13 mouse cellular contexts compared by ENCODE assay signal in the genomic region with DNA sequence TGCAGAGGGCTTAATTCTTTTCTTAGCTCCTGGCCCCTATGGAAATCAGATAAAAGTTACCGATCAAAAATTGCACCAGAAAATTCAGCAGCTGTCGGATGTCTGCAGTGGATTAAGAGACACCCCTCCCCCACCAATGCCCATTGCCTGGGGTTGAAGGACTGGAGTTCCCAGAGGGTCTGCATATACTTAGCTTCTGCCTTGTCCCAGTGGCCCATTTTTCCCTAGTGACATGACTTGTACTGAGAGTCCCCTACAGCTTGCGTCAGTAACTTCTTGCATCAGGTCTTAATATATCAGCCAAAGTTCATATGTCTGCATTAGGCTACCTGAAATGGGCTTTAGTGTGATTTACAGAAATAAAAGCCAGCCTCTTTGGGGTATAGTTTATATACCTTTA. TPM values are rescaled to one million over a fixed set of nuclear protein-coding genes. Genes with fewer than 3 reads are reported as not detected.
DNase-seq lines count a peak whose midpoint lies in the region; ATAC-seq and TF ChIP-seq lines count a peak whose summit lies in the region.
"Had no signal": no experiment of that assay in that cellular context is flagged by ENCODE, and none has a peak within 500 bp of the region (broad histone marks: within the 10 kb centered on the region; RNA-seq: fewer than 3 reads in every experiment).

No protein-coding gene starts in this region.

- ATAC-seq in intestine, embryonic 15.5 days, result peak; percentile 19; the same call in 1 of the 2 replicates
- peak; percentile 14 for ATAC-seq in megakaryocyte progenitor cell, adult 5-6 weeks (replicated peaks; ENCODE audit: poor library complexity)
- ATAC-seq in forebrain, embryonic 15.5 days (replicated peaks), result no peak
- ATAC-seq: Patski had no signal

- intact Hi-C loops in left cerebral cortex, postnatal 36 days (cut with DNase I), result no loop called here

- no peaks in the 10 kb centered on the region for H3K9me3 ChIP-seq in embryonic facial prominence, embryonic 10.5 days
- no peaks in the 10 kb centered on the region for H3K9me3 ChIP-seq in intestine, embryonic 15.5 days
- no peaks in the 10 kb centered on the region for H3K9me3 ChIP-seq in forebrain, embryonic 15.5 days

- no peak overlapping the region for H3K9ac ChIP-seq in intestine, embryonic 15.5 days
- H3K9ac ChIP-seq in forebrain, embryonic 15.5 days (replicated peaks), result no peak overlapping the region

- TF ChIP-seq CTCF in layer of hippocampus, adult 2 months (conservative IDR thresholded peaks at IDR 0.05), result no peak

- WGBS in embryonic facial prominence, embryonic 10.5 days, result 64% methylated on average over 3 of the region's 3 CpGs
- WGBS in intestine, embryonic 15.5 days, result 53% methylated on average over 3 of the region's 3 CpGs
- WGBS in forebrain, embryonic 15.5 days, result 69% methylated on average over 3 of the region's 3 CpGs

- DNase-seq in layer of hippocampus, adult 2 months (ENCODE audit: low spot score in 2 of 2), result no peak
- DNase-seq in layer of hippocampus, postnatal 14 days (ENCODE audit: low spot score in 2 of 2), result no peak
- DNase-seq in embryonic facial prominence, embryonic 10.5 days (ENCODE audit: low spot score), result no peak
- DNase-seq in adipocyte (ENCODE audit: low spot score), result no peak
- no peak for DNase-seq in left cerebral cortex, postnatal 36 days (ENCODE audit: low spot score in 2 of 2)
- DNase-seq: cerebellum, postnatal 10 days; gastrocnemius, postnatal 10 days; thymus, postnatal 36 days had no signal

- no peak overlapping the region for H3K4me2 ChIP-seq in intestine, embryonic 15.5 days (replicated peaks)
- H3K4me2 ChIP-seq in forebrain, embryonic 15.5 days (replicated peaks), result no peak overlapping the region

- no peaks in the 10 kb centered on the region for H3K27me3 ChIP-seq in embryonic facial prominence, embryonic 10.5 days (replicated peaks; ENCODE audit: low read depth, poor library complexity, severe bottlenecking)
- H3K27me3 ChIP-seq in intestine, embryonic 15.5 days (replicated peaks), result no peaks in the 10 kb centered on the region
- no peaks in the 10 kb centered on the region for H3K27me3 ChIP-seq in forebrain, embryonic 15.5 days
- H3K27me3 ChIP-seq: Patski had no signal

- peak overlapping the region; percentile 76; the same call in 1 of the 2 replicates for H3K27ac ChIP-seq in layer of hippocampus, adult 2 months
- H3K27ac ChIP-seq in embryonic facial prominence, embryonic 10.5 days (replicated peaks), result peak overlapping the region; percentile 44; the same call in 1 of the 2 replicates
- H3K27ac ChIP-seq in intestine, embryonic 15.5 days, result peak overlapping the region; percentile 41; the same call in 1 of the 2 replicates
- H3K27ac ChIP-seq in forebrain, embryonic 15.5 days (replicated peaks), result no peak overlapping the region

- H3K4me1 ChIP-seq in embryonic facial prominence, embryonic 10.5 days, result peaks cover 15% of the 10 kb centered on the region
- peaks cover 10% of the 10 kb centered on the region; the same call in 1 of the 2 replicates for H3K4me1 ChIP-seq in intestine, embryonic 15.5 days (replicated peaks)
- H3K4me1 ChIP-seq in forebrain, embryonic 15.5 days, result no peaks in the 10 kb centered on the region

- H3K4me3 ChIP-seq in layer of hippocampus, adult 2 months, result no peak overlapping the region
- no peak overlapping the region for H3K4me3 ChIP-seq in embryonic facial prominence, embryonic 10.5 days
- no peak overlapping the region for H3K4me3 ChIP-seq in intestine, embryonic 15.5 days (replicated peaks)
- H3K4me3 ChIP-seq in forebrain, embryonic 15.5 days, result no peak overlapping the region

- peaks cover 35% of the 10 kb centered on the region for H3K36me3 ChIP-seq in embryonic facial prominence, embryonic 10.5 days (replicated peaks)
- no peaks in the 10 kb centered on the region for H3K36me3 ChIP-seq in intestine, embryonic 15.5 days
- H3K36me3 ChIP-seq in forebrain, embryonic 15.5 days, result peaks cover 3% of the 10 kb centered on the region; the same call in 1 of the 2 replicates

RNA-seq across cellular contexts. Expression of gene Wipi2, which starts 22.9 kb away (rescaled TPM):
- 100 to 1,000 TPM in 1 of 2 experiments, 10 to 100 TPM in 1; 99.8 to 102 TPM for total RNA-seq in layer of hippocampus, adult 2 months (2021)
- total RNA-seq in layer of hippocampus, postnatal 14 days (2021), result 10 to 100 TPM; 81.7 to 88.5 TPM
- polyA plus RNA-seq in embryonic facial prominence, embryonic 10.5 days (2016; fragmentation: Nextera tagmentation; extraction: Ambion mirVana), result 66.4 and 68.0 TPM in 2 replicates
- polyA plus RNA-seq in intestine, embryonic 15.5 days (2015; fragmentation: Nextera tagmentation; extraction: Ambion mirVana), result 37.5 and 37.8 TPM in 2 replicates
- total RNA-seq in megakaryocyte progenitor cell, adult 5-6 weeks (2015), result 17.6 and 18.0 TPM in 2 replicates
- 29.3 and 35.3 TPM in 2 replicates for total RNA-seq in megakaryocyte progenitor cell, adult 5-6 weeks (2017)
- 100 to 1,000 TPM; 101 to 108 TPM for total RNA-seq in left cerebral cortex, postnatal 36 days (2021)
- 48.8 and 51.0 TPM in 2 replicates for polyA plus RNA-seq in forebrain, embryonic 15.5 days (2015; fragmentation: Nextera tagmentation; extraction: Ambion mirVana)

RNA-seq across cellular contexts. Expression of gene Mmd2, which starts 41.8 kb away (rescaled TPM):
- total RNA-seq in layer of hippocampus, adult 2 months (2021), result 100 to 1,000 TPM; 155 to 167 TPM
- total RNA-seq in layer of hippocampus, postnatal 14 days (2021), result 100 to 1,000 TPM; 183 to 186 TPM
- 1.8 and 2.9 TPM in 2 replicates for polyA plus RNA-seq in embryonic facial prominence, embryonic 10.5 days (2016; fragmentation: Nextera tagmentation; extraction: Ambion mirVana)
- polyA plus RNA-seq in intestine, embryonic 15.5 days (2015; fragmentation: Nextera tagmentation; extraction: Ambion mirVana), result 1.7 and 2.0 TPM in 2 replicates
- not detected in 2 replicates for total RNA-seq in megakaryocyte progenitor cell, adult 5-6 weeks (2015)
- total RNA-seq in megakaryocyte progenitor cell, adult 5-6 weeks (2017), result not detected in 2 replicates
- 100 to 1,000 TPM; 102 to 108 TPM for total RNA-seq in left cerebral cortex, postnatal 36 days (2021)
- 76.8 and 79.9 TPM in 2 replicates for polyA plus RNA-seq in forebrain, embryonic 15.5 days (2015; fragmentation: Nextera tagmentation; extraction: Ambion mirVana)
- total RNA-seq: monocyte, adult 5-6 weeks had no signal
- polyA plus RNA-seq: Patski had no signal

RNA-seq across cellular contexts. Expression of gene Slc29a4, which starts 41.9 kb away (rescaled TPM):
- 10 to 100 TPM; 54.0 to 57.7 TPM for total RNA-seq in layer of hippocampus, adult 2 months (2021)
- 10 to 100 TPM; 68.0 to 83.3 TPM for total RNA-seq in layer of hippocampus, postnatal 14 days (2021)
- 18.1 and 19.6 TPM in 2 replicates for polyA plus RNA-seq in embryonic facial prominence, embryonic 10.5 days (2016; fragmentation: Nextera tagmentation; extraction: Ambion mirVana)
- 6.3 and 8.4 TPM in 2 replicates for polyA plus RNA-seq in intestine, embryonic 15.5 days (2015; fragmentation: Nextera tagmentation; extraction: Ambion mirVana)
- total RNA-seq in megakaryocyte progenitor cell, adult 5-6 weeks (2015), result not detected in 2 replicates
- not detected in 2 replicates for total RNA-seq in megakaryocyte progenitor cell, adult 5-6 weeks (2017)
- 10 to 100 TPM in 1 of 2 experiments, 1 to 10 TPM in 1; 8.9 to 17.0 TPM for total RNA-seq in left cerebral cortex, postnatal 36 days (2021)
- polyA plus RNA-seq in forebrain, embryonic 15.5 days (2015; fragmentation: Nextera tagmentation; extraction: Ambion mirVana), result 82.8 and 85.4 TPM in 2 replicates

Comparison
In these comparisons a context has a peak if more than half of its experiments do, and no peak if none do; other contexts are left out.
1. RNA of gene Mmd2, which starts 41.8 kb away (total RNA-seq): 183 to 186 TPM in layer of hippocampus, postnatal 14 days, 155 to 167 TPM in layer of hippocampus, adult 2 months and 102 to 108 TPM in left cerebral cortex, postnatal 36 days; not detected in megakaryocyte progenitor cell, adult 5-6 weeks; every median in the first group is over 100 times any median in the second.
2. RNA of gene Slc29a4, which starts 41.9 kb away (total RNA-seq): 68.0 to 83.3 TPM in layer of hippocampus, postnatal 14 days, 54.0 to 57.7 TPM in layer of hippocampus, adult 2 months and 8.9 to 17.0 TPM in left cerebral cortex, postnatal 36 days; not detected in megakaryocyte progenitor cell, adult 5-6 weeks; every median in the first group is over 4 times any median in the second.